Mouse (Mus musculus): ENCODE measurements around the gene Serac1. TPM values are rescaled to one million over a fixed set of nuclear protein-coding genes. Genes with fewer than 3 reads are reported as not detected.

Serac1 gene
- total and polyA plus RNA-seq, 3 experiments: 6.9 to 9.6 (median 9.6) TPM

DNA sequence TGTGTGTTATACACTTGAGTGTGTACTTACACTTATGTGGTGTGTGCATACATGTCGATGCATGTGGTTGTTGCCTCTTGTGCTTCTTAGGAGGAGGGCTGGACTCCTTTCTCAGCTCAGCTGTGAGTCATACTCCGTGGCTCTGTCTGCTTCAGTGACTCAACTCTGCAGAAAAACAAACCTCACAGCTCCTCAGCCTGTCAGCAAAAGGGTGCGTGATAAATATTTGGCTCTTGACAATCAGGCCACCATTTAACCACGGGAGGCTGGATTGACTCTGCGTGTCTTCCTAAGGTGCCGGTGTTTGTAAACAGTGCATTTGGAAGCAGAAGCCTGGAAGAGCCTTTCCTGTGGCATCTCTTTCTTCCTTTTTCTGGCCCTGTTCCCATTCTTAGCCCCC is 84.9 kb downstream of the Serac1 start:
- ATAC-seq (ENCODE audit: extremely low read depth, insufficient number of reproducible peaks, low FRiP score, poor library complexity, severe bottlenecking): no peak
- DNase-seq (ENCODE audit: low spot score): no peak
- TF ChIP-seq GATA2 (IDR thresholded peaks at IDR 0.05; ENCODE audit: borderline replicate concordance, low read depth, low read length) (no peak), TAL1 (conservative IDR thresholded peaks at IDR 0.05; ENCODE audit: low read depth, low read length) (no peak), POLR2AphosphoS5 (IDR thresholded peaks at IDR 0.05; ENCODE audit: insufficient replicate concordance, low read depth, low read length) (no peak)
- no peaks in the 10 kb centered on the region for H3K9me3 ChIP-seq (replicated peaks)
- peaks cover 36% of the 10 kb centered on the region for H3K27me3 ChIP-seq (ENCODE audit: insufficient read depth, low read length)
- H3K4me1 ChIP-seq (ENCODE audit: insufficient read depth, low read depth, low read length): no peaks in the 10 kb centered on the region
- H3K36me3 ChIP-seq (replicated peaks): no peaks in the 10 kb centered on the region
- no peak overlapping the region for H3K4me3 ChIP-seq (ENCODE audit: low read depth, low read length)

DNA sequence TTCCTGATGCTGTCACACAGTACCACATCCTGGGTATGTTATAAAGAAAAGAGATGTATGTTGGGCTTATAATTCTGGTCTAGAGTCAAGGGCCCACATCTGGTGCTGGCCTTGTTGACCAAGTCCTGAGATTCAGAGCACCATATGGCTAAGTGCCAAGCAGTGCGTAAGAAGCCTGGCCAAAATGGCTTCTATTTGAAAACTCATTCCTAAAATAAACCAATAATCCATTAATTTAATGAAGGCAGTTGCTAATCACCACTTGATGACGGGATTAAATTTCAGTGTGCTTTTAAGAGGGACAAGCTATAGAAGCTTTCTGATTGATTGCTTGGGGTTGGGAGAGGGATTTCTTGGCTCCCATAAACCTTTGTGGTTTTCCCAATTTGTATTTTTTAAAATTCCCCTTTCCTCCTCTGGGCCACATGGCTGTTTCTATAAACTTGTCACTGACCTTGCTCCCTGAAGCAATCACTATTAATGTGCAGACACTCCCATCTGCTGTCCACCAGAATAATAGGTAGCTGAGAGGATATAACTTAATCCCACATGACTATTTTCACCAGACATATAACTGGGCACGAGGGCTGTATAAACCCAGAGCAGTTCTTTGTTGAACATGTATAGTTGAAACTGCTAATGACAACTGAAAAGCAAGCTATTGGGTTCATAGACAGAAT is 85.8 kb downstream of the Serac1 start:
- Histone ChIP-seq H3K9me3 (replicated peaks) (no peaks in the 10 kb centered on the region), H3K36me3 (replicated peaks) (no peaks in the 10 kb centered on the region), H3K27me3 (ENCODE audit: insufficient read depth, low read length) (peaks cover 36% of the 10 kb centered on the region), H3K4me3 (ENCODE audit: low read depth, low read length) (no peak overlapping the region), H3K4me1 (ENCODE audit: insufficient read depth, low read depth, low read length) (no peaks in the 10 kb centered on the region)
- DNase-seq (ENCODE audit: low spot score): no peak
- no peak for TF ChIP-seq GATA1 (IDR thresholded peaks at IDR 0.05; ENCODE audit: borderline replicate concordance, low read length)
- no peak for TF ChIP-seq GATA2 (IDR thresholded peaks at IDR 0.05; ENCODE audit: borderline replicate concordance, low read depth, low read length)
- no peak for TF ChIP-seq CTCF (IDR thresholded peaks at IDR 0.05; ENCODE audit: low read depth, low read length)
- no peak for TF ChIP-seq TAL1 (conservative IDR thresholded peaks at IDR 0.05; ENCODE audit: low read depth, low read length)
- TF ChIP-seq POLR2AphosphoS5 (IDR thresholded peaks at IDR 0.05; ENCODE audit: insufficient replicate concordance, low read depth, low read length): no peak
- no peak for ATAC-seq (ENCODE audit: extremely low read depth, insufficient number of reproducible peaks, low FRiP score, poor library complexity, severe bottlenecking)

DNA sequence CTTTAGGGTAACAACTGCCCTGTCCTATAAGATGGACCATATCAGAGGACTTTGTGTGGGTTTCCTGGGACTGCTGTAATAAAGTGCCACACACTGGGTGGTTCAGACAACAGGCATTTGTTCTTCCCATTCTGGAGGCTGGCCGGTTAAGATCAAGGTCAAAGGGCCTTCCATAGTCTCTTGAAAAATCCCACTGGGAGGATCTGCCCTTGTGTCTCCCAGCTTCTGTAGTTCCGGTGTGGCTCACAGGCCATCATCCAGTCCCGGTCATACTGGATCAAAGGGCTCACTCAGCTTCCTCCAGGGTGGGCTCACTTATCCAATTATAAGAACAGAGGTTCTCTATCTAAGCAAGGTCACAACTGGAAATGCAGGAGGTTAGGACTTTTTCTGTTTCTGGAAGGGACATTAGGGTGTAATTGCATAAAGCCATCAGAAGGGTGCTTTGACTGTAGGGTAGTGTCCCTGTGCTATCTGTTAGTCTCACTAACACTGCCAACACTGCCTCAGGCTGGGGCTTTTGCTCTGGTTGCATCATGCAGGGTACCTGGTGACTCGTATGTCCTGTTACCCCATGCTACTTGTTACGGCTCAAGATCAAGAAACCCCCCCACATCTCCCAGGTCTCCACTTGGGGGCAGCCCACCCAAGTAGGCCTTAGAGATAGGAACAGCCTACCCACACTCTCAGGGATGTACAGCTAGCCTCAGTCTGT is 86.5 kb downstream of the Serac1 start:
- Histone ChIP-seq H3K4me1 (ENCODE audit: insufficient read depth, low read depth, low read length) (no peaks in the 10 kb centered on the region), H3K27me3 (ENCODE audit: insufficient read depth, low read length) (peaks cover 40% of the 10 kb centered on the region), H3K4me3 (ENCODE audit: low read depth, low read length) (no peak overlapping the region), H3K36me3 (replicated peaks) (no peaks in the 10 kb centered on the region), H3K9me3 (replicated peaks) (no peaks in the 10 kb centered on the region)
- DNase-seq (ENCODE audit: low spot score) (no peak), ATAC-seq (ENCODE audit: extremely low read depth, insufficient number of reproducible peaks, low FRiP score, poor library complexity, severe bottlenecking) (no peak)
- TF ChIP-seq GATA1 (IDR thresholded peaks at IDR 0.05; ENCODE audit: borderline replicate concordance, low read length) (no peak), TAL1 (conservative IDR thresholded peaks at IDR 0.05; ENCODE audit: low read depth, low read length) (no peak), CTCF (IDR thresholded peaks at IDR 0.05; ENCODE audit: low read depth, low read length) (no peak), GATA2 (IDR thresholded peaks at IDR 0.05; ENCODE audit: borderline replicate concordance, low read depth, low read length) (no peak), POLR2AphosphoS5 (IDR thresholded peaks at IDR 0.05; ENCODE audit: insufficient replicate concordance, low read depth, low read length) (no peak)

Other genes starting within 250 kb of the Serac1 start
- 55.5 and 59.7 TPM in 2 replicates for gene Snx9, start 238.4 kb downstream of the Serac1 start, total RNA-seq (2014; fragmentation: Nextera tagmentation)
- gene Snx9, start 238.4 kb downstream of the Serac1 start, total RNA-seq (2017): 41.1 and 46.7 TPM in 2 replicates
- gene Snx9, start 238.4 kb downstream of the Serac1 start, polyA plus RNA-seq (2012): 26.7 and 28.0 TPM in 2 replicates
- gene Synj2, start 138.5 kb downstream of the Serac1 start, total RNA-seq (2014; fragmentation: Nextera tagmentation): not detected in 2 replicates
- gene Synj2, start 138.5 kb downstream of the Serac1 start, total RNA-seq (2017): 0.06 and 0.11 TPM in 2 replicates
- gene Synj2, start 138.5 kb downstream of the Serac1 start, polyA plus RNA-seq (2012): 0.02 TPM in 1 of 2 replicates, not detected in the other
- 51.1 and 64.2 TPM in 2 replicates for gene Gtf2h5, start within 50 bp of the Serac1 start, total RNA-seq (2014; fragmentation: Nextera tagmentation)
- gene Gtf2h5, start within 50 bp of the Serac1 start, total RNA-seq (2017): 106 and 119 TPM in 2 replicates
- gene Gtf2h5, start within 50 bp of the Serac1 start, polyA plus RNA-seq (2012): 3.2 and 3.5 TPM in 2 replicates
- 57.5 and 61.2 TPM in 2 replicates for gene Tulp4, start 26.7 kb upstream of the Serac1 start, total RNA-seq (2014; fragmentation: Nextera tagmentation)
- 46.4 and 53.0 TPM in 2 replicates for gene Tulp4, start 26.7 kb upstream of the Serac1 start, total RNA-seq (2017)
- 17.6 and 19.3 TPM in 2 replicates for gene Tulp4, start 26.7 kb upstream of the Serac1 start, polyA plus RNA-seq (2012)
- not detected in 2 replicates for gene Tmem181a, start 177.1 kb upstream of the Serac1 start, total RNA-seq (2014; fragmentation: Nextera tagmentation)
- gene Tmem181a, start 177.1 kb upstream of the Serac1 start, total RNA-seq (2017): 0.06 and 0.16 TPM in 2 replicates
- gene Tmem181a, start 177.1 kb upstream of the Serac1 start, polyA plus RNA-seq (2012): not detected in 2 replicates
- 12.1 and 20.5 TPM in 2 replicates for gene Dynlt1a, start 237.8 kb upstream of the Serac1 start, total RNA-seq (2014; fragmentation: Nextera tagmentation)
- gene Dynlt1a, start 237.8 kb upstream of the Serac1 start, total RNA-seq (2017): 11.4 and 15.6 TPM in 2 replicates
- 0.91 TPM in 2 replicates for gene Dynlt1a, start 237.8 kb upstream of the Serac1 start, polyA plus RNA-seq (2012)